Mouse (Mus musculus): ENCODE measurements around the gene Hdlbp. TPM values are rescaled to one million over a fixed set of nuclear protein-coding genes. Genes with fewer than 3 reads are reported as not detected.

Gene Hdlbp
- polyA plus RNA-seq, 1 experiment, result 54.9 TPM

- WGBS, result 76% methylated on average over 2 of the region's 2 CpGs
- no peak overlapping the region for H3K4me3 ChIP-seq (ENCODE audit: low read depth, low read length)
- H3K4me1 ChIP-seq (ENCODE audit: control insufficient read depth, insufficient read depth, insufficient read length, low read length), result no peaks in the 10 kb centered on the region
- H3K27ac ChIP-seq (ENCODE audit: insufficient read depth, low read depth, low read length), result no peak overlapping the region
- H3K27me3 ChIP-seq (ENCODE audit: control insufficient read depth, insufficient read depth, low read length), result no peaks in the 10 kb centered on the region
- no peak for TF ChIP-seq POLR2A (IDR thresholded peaks at IDR 0.05; ENCODE audit: low read depth, low read length)
- TF ChIP-seq CTCF (IDR thresholded peaks at IDR 0.05; ENCODE audit: extremely low read depth, insufficient read length, insufficient replicate concordance, low read depth, low read length), result no peak
- H3K36me3 ChIP-seq (ENCODE audit: control insufficient read depth, insufficient read depth, low read length), result no peaks in the 10 kb centered on the region
Measured at GRCm38 (mm10) chr1:93388906-93389305, 89.7 kb downstream of the Hdlbp start.

DNA sequence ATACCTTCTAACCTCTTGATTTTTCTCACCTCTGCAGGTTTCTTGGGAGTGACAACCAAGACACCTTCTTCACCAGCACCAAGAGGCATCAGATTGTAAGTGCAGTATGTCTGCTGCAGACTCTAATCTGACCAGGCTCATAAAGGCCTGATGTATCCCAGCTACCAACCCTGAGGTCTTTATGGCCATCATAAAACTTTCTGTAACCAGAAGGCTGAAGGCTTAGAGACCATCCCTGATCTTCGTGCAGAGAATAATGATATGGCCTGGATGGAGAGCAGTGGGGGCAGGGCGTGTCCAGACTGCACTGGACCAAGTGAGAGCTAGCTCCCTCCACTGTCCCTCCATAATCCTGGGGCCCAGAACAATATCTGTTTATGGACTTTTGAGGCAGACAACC lies 91.4 kb downstream of the Hdlbp start:
- WGBS, result 31% methylated on average over 2 of the region's 2 CpGs

DNA sequence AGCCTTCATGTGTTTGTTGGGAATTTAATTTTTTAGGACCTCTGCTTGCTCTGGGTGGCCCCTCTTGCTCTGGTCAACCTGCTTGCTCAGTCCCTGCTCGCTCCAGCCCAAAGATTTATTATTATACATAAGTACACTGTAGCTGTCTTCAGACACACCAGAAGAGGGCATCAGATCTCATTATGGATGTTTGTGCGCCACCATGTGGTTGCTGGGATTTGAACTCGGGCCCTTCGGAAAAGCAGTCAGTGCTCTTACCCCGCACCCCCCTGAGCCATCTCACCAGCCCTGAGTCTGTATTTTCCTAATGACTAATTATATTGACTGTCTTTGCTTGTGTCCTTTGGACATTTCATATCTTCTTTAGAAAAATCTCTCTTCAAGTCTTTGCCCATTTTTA lies 99.5 kb downstream of the Hdlbp start:
- 75% methylated on average over 5 of the region's 5 CpGs for WGBS
- TF ChIP-seq POLR2A (IDR thresholded peaks at IDR 0.05; ENCODE audit: low read depth, low read length) (no peak), CTCF (IDR thresholded peaks at IDR 0.05; ENCODE audit: extremely low read depth, insufficient read length, insufficient replicate concordance, low read depth, low read length) (peak; percentile 14; the same call in 1 of the 2 replicates)
- Histone ChIP-seq H3K27ac (ENCODE audit: insufficient read depth, low read depth, low read length) (no peak overlapping the region), H3K4me1 (ENCODE audit: control insufficient read depth, insufficient read depth, insufficient read length, low read length) (peaks cover 5% of the 10 kb centered on the region; the same call in 1 of the 2 replicates), H3K4me3 (ENCODE audit: low read depth, low read length) (no peak overlapping the region), H3K27me3 (ENCODE audit: control insufficient read depth, insufficient read depth, low read length) (no peaks in the 10 kb centered on the region), H3K36me3 (ENCODE audit: control insufficient read depth, insufficient read depth, low read length) (no peaks in the 10 kb centered on the region)

More for the DNA sequence above, 91.4 kb downstream of the Hdlbp start:
- Histone ChIP-seq H3K4me1 (ENCODE audit: control insufficient read depth, insufficient read depth, insufficient read length, low read length) (no peaks in the 10 kb centered on the region), H3K4me3 (ENCODE audit: low read depth, low read length) (no peak overlapping the region), H3K27me3 (ENCODE audit: control insufficient read depth, insufficient read depth, low read length) (no peaks in the 10 kb centered on the region), H3K36me3 (ENCODE audit: control insufficient read depth, insufficient read depth, low read length) (no peaks in the 10 kb centered on the region), H3K27ac (ENCODE audit: insufficient read depth, low read depth, low read length) (no peak overlapping the region)
- TF ChIP-seq POLR2A (IDR thresholded peaks at IDR 0.05; ENCODE audit: low read depth, low read length) (no peak), CTCF (IDR thresholded peaks at IDR 0.05; ENCODE audit: extremely low read depth, insufficient read length, insufficient replicate concordance, low read depth, low read length) (no peak)

DNA sequence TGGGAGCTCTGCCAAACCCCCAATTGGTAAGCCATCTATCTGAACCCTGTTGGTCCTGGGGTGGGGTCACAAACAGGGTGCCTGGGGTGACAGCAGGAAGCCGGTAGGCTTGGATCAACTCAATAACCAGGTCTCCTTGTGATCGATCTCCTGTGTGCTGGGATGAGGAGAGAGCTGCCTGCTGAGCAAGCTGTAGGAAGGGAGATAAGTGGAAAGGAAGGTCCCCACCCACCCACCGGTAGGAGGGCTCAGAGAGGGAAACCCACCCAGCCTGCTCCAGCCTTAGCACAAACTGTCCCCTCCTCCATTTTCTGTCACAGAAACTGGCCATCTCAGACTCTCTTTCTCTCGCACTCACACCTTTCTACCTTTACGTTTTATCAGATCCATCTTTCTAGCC lies 101.3 kb downstream of the Hdlbp start:
- H3K4me1 ChIP-seq (ENCODE audit: control insufficient read depth, insufficient read depth, insufficient read length, low read length), result peaks cover 5% of the 10 kb centered on the region; the same call in 1 of the 2 replicates
- 36% methylated on average over 5 of the region's 5 CpGs for WGBS
- peak overlapping the region; percentile 7; the same call in 1 of the 2 replicates for H3K27ac ChIP-seq (ENCODE audit: insufficient read depth, low read depth, low read length)
- no peaks in the 10 kb centered on the region for H3K36me3 ChIP-seq (ENCODE audit: control insufficient read depth, insufficient read depth, low read length)
- H3K27me3 ChIP-seq (ENCODE audit: control insufficient read depth, insufficient read depth, low read length), result no peaks in the 10 kb centered on the region
- TF ChIP-seq CTCF (IDR thresholded peaks at IDR 0.05; ENCODE audit: extremely low read depth, insufficient read length, insufficient replicate concordance, low read depth, low read length), result no peak
- no peak for TF ChIP-seq POLR2A (IDR thresholded peaks at IDR 0.05; ENCODE audit: low read depth, low read length)
- H3K4me3 ChIP-seq (ENCODE audit: low read depth, low read length), result no peak overlapping the region

DNA sequence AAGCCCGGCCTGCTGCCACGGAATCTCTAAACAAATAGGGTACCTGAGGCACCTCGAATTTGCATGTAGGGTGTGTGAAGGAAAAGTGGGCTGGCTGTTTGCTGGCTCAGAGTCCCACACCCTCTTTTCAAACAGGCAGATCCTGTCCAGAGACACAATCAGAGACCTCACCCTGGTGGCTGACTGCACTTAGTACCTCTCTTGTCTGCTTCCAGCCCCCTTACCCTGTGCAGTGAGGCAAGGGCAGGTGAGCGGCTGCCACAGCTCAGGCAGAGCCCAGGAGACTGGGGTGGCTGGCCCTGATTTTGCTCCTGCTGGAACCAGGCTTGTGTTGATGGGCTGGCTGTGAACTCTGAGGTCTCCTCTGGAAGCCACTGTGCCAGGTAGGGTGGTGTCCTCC lies 105.0 kb downstream of the Hdlbp start, which contains the start of gene Ano7:
Gene Ano7 (plus strand): TSS at position 266 of the 400 bp plus-strand sequence.
- 30% methylated on average over 4 of the region's 4 CpGs for WGBS
- peaks cover 5% of the 10 kb centered on the region; the same call in 1 of the 2 replicates for H3K4me1 ChIP-seq (ENCODE audit: control insufficient read depth, insufficient read depth, insufficient read length, low read length)
- H3K27me3 ChIP-seq (ENCODE audit: control insufficient read depth, insufficient read depth, low read length), result no peaks in the 10 kb centered on the region
- peak within 1 kb of the TSS; percentile 59 for H3K27ac ChIP-seq (ENCODE audit: insufficient read depth, low read depth, low read length)
- H3K4me3 ChIP-seq (ENCODE audit: low read depth, low read length), result peak within 1 kb of the TSS; percentile 49
- no peaks in the 10 kb centered on the region for H3K36me3 ChIP-seq (ENCODE audit: control insufficient read depth, insufficient read depth, low read length)
- TF ChIP-seq CTCF (IDR thresholded peaks at IDR 0.05; ENCODE audit: extremely low read depth, insufficient read length, insufficient replicate concordance, low read depth, low read length) (no peak), POLR2A (IDR thresholded peaks at IDR 0.05; ENCODE audit: low read depth, low read length) (no peak)

- 91% methylated on average over 6 of the region's 6 CpGs for WGBS
- H3K4me1 ChIP-seq (ENCODE audit: control insufficient read depth, insufficient read depth, insufficient read length, low read length), result no peaks in the 10 kb centered on the region
- H3K4me3 ChIP-seq (ENCODE audit: low read depth, low read length), result no peak overlapping the region
- H3K27me3 ChIP-seq (ENCODE audit: control insufficient read depth, insufficient read depth, low read length), result no peaks in the 10 kb centered on the region
- TF ChIP-seq CTCF (IDR thresholded peaks at IDR 0.05; ENCODE audit: extremely low read depth, insufficient read length, insufficient replicate concordance, low read depth, low read length) (no peak), POLR2A (IDR thresholded peaks at IDR 0.05; ENCODE audit: low read depth, low read length) (no peak)
- no peak overlapping the region for H3K27ac ChIP-seq (ENCODE audit: insufficient read depth, low read depth, low read length)
- peaks cover 33% of the 10 kb centered on the region for H3K36me3 ChIP-seq (ENCODE audit: control insufficient read depth, insufficient read depth, low read length)
Measured at GRCm38 (mm10) chr1:93365641-93366040, 113.0 kb downstream of the Hdlbp start.

- peaks cover 48% of the 10 kb centered on the region for H3K36me3 ChIP-seq (ENCODE audit: control insufficient read depth, insufficient read depth, low read length)
- no peaks in the 10 kb centered on the region for H3K27me3 ChIP-seq (ENCODE audit: control insufficient read depth, insufficient read depth, low read length)
- H3K4me3 ChIP-seq (ENCODE audit: low read depth, low read length), result no peak overlapping the region
- H3K27ac ChIP-seq (ENCODE audit: insufficient read depth, low read depth, low read length), result no peak overlapping the region
- H3K4me1 ChIP-seq (ENCODE audit: control insufficient read depth, insufficient read depth, insufficient read length, low read length), result no peaks in the 10 kb centered on the region
- 84% methylated on average over 4 of the region's 4 CpGs for WGBS
- no peak for TF ChIP-seq POLR2A (IDR thresholded peaks at IDR 0.05; ENCODE audit: low read depth, low read length)
- TF ChIP-seq CTCF (IDR thresholded peaks at IDR 0.05; ENCODE audit: extremely low read depth, insufficient read length, insufficient replicate concordance, low read depth, low read length), result no peak
Measured at GRCm38 (mm10) chr1:93362661-93363060, 116.0 kb downstream of the Hdlbp start.

Other genes starting within 250 kb of the Hdlbp start
- 2.6 and 3.0 TPM in 2 replicates for gene Sned1, start 243.0 kb downstream of the Hdlbp start, polyA plus RNA-seq (2012; rRNA removed)
- 1.3 and 3.1 TPM in 2 replicates for gene Mterf4, start 172.9 kb downstream of the Hdlbp start, polyA plus RNA-seq (2012; rRNA removed)
- 1.2 and 2.6 TPM in 2 replicates for gene Ppp1r7, start 136.0 kb downstream of the Hdlbp start, polyA plus RNA-seq (2012; rRNA removed)
- 0.62 and 1.6 TPM in 2 replicates for gene Pask, start 135.3 kb downstream of the Hdlbp start, polyA plus RNA-seq (2012; rRNA removed)
- gene Ano7, start 104.9 kb downstream of the Hdlbp start, polyA plus RNA-seq (2012; rRNA removed), result 30.2 and 41.4 TPM in 2 replicates
- 4.7 and 13.6 TPM in 2 replicates for gene Farp2, start 33.3 kb upstream of the Hdlbp start, polyA plus RNA-seq (2012; rRNA removed)
- gene Stk25, start 179.8 kb upstream of the Hdlbp start, polyA plus RNA-seq (2012; rRNA removed), result 217 and 306 TPM in 2 replicates
- gene Bok, start 206.8 kb upstream of the Hdlbp start, polyA plus RNA-seq (2012; rRNA removed), result 57.1 and 106 TPM in 2 replicates